Mouse (Mus musculus): ENCODE measurements around the gene Scgb2b18. TPM values are rescaled to one million over a fixed set of nuclear protein-coding genes. Genes with fewer than 3 reads are reported as not detected.

Scgb2b18 gene
- not detected for total RNA-seq (2023)

DNA sequence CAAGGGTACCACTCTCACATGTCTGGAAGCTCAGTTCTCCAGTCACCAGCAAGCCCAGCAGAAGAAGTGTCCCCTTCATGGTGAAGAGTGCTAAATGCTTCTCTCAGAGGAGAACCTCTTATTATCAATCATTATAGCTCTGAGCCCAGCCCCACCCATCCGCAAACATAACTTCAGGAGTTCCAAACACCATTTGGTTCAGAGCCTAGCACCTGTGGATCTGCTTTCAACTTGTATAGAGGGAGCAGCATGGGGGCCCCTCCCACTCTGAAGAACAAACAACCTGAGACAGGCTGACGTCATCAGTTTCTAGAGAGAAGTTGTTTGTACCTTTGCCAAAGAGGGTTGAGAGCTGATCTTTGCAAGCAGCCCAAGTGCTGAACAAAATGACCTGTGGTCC, at the start of gene Scgb2b18:
TSS of gene Scgb2b18 (minus strand) at position 101 of the 400 bp plus-strand sequence.

DNA sequence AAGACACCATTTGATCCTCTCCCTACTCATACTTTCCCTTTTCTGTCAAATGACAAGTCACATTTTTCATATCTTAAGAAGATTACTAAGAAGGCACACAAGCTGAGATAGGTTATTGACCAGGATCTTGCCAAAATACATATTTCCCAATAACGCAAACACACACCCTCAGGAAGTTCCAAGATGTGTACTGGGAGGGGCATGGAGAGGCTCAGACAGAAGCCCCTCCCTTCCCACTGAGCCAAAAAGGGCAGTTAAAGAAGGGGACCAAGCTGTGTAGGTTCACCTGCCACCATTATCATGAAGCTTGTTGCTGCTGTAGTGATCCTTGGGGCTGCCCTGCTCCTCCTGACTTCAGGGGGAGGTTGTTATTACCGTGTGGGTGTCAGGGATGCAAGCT, 11.6 kb upstream of the Scgb2b18 start, which contains the start of gene Scgb1b18:
TSS of gene Scgb1b18 (plus strand) at position 301 of the 400 bp plus-strand sequence.

Other genes with a start within 250 kb of the Scgb2b18 start
- gene Scgb2b17, start 117.3 kb downstream of the Scgb2b18 start, total RNA-seq (2023), result not detected
- gene Scgb1b17, start 110.4 kb downstream of the Scgb2b18 start, total RNA-seq (2023), result not detected
- gene Scgb1b18, start 11.7 kb upstream of the Scgb2b18 start, total RNA-seq (2023), result not detected
- gene Scgb2b19, start 106.5 kb upstream of the Scgb2b18 start, total RNA-seq (2023), result not detected
- not detected for gene Scgb1b19, start 113.4 kb upstream of the Scgb2b18 start, total RNA-seq (2023)
- not detected for gene Scgb2b20, start 192.5 kb upstream of the Scgb2b18 start, total RNA-seq (2023)
- not detected for gene Scgb1b20, start 199.4 kb upstream of the Scgb2b18 start, total RNA-seq (2023)

Measured in T-cell, adult 66 days (primary cell).